Mouse (Mus musculus): ENCODE results near the gene Gigyf1.
A peak's percentile ranks its signal among the peaks of the same experiment; 100 is the strongest.

The Gigyf1 gene

GRCm38 (mm10) chr5:137518436-137518835 is at the start of gene Gigyf1:
Gene Gigyf1, plus strand, starts transcription at chr5:137518548.
- DNase-seq (ENCODE audit: low read depth, low spot score): no peak

DNA sequence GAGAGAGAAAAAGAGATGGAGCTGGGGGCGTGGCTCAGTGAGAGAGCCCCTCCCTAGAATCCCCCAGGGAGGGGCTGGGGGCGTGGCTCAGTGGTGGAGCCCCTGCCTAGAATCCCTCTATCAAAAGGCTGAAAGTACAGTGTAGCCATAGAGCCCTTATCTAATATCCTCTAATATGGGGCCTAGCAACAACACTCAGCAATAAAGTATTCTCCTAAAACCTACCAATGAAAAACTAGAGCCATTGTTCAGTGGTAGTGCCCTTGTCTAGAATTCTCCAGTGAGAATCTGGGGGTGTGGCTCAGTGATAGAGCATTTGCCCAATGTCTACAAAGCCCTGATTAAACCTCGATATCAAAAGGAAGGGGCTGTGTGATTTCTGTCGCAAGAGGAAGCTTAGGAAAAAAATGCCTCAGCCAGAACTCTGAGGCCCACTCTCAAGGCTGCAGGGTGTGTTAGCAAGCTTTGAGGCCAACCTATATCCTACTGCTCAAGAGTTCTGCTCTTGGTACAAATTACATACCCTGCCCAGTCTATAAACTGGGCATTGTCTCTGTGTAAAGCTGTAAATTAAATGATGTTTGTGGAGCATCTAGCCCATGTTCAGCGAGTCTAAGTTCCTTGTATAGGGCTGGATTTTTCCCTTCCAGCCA is 46.0 kb upstream of the Gigyf1 start:
- DNase-seq (ENCODE audit: low read depth, low spot score): no peak

- DNase-seq (ENCODE audit: low read depth, low spot score): no peak
These were observed 44.0 kb upstream of the Gigyf1 start for GRCm38 (mm10) chr5:137474351-137474750.

GRCm38 (mm10) chr5:137476964-137477363 is 41.4 kb upstream of the Gigyf1 start, which contains the start of gene Zan:
Gene Zan, minus strand, starts transcription at chr5:137477064.
- no peak for DNase-seq (ENCODE audit: low read depth, low spot score)

GRCm38 (mm10) chr5:137481138-137481537 is 37.2 kb upstream of the Gigyf1 start:
- peak; percentile 69 for DNase-seq (ENCODE audit: low read depth, low spot score)

GRCm38 (mm10) chr5:137481897-137482296 is 36.5 kb upstream of the Gigyf1 start:
- no peak for DNase-seq (ENCODE audit: low read depth, low spot score)

- DNase-seq (ENCODE audit: low read depth, low spot score): no peak
These were observed 33.1 kb upstream of the Gigyf1 start for GRCm38 (mm10) chr5:137485071-137485850.

DNA sequence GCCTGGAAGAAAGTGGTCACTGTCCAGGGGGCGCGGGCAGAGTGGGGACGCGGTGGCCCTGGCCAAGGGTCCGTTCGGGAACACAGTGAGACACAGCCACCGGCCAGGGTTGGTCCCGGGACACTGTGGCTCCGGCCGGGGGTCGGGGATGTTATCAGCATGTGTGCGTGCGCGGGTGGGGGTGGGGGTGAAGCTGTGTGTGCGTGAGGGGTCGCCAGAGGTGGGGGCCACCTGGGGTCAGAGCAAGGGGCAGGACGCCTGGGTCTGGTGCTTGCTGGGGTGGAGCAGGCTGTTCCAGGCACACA is 32.5 kb upstream of the Gigyf1 start:
- no peak for DNase-seq (ENCODE audit: low read depth, low spot score)

GRCm38 (mm10) chr5:137487616-137488015 is 30.7 kb upstream of the Gigyf1 start:
- no peak for DNase-seq (ENCODE audit: low read depth, low spot score)

GRCm38 (mm10) chr5:137491559-137491958 is 26.8 kb upstream of the Gigyf1 start:
- DNase-seq (ENCODE audit: low read depth, low spot score): no peak

- no peak for DNase-seq (ENCODE audit: low read depth, low spot score)
These were observed 24.5 kb upstream of the Gigyf1 start for GRCm38 (mm10) chr5:137493831-137494230.

DNA sequence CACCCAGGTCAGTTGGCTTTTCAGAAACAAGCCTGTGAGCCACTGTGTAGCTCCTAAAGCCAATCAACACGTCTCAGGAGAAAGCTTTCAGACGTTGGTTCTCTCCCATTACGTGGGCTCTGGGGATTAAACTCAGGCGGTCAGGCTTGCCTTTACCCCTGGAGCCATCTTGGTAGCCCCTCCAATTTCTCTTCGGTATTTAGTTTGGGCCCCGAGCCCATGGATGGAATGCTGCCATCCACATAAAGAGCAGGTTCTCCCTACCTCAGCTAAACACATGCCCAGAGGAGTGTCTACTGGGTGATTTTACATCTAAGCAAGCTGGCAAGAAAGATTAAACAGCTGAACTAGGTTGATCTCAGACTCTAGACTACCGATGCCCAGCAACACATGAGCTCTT is 18.2 kb upstream of the Gigyf1 start:
- DNase-seq (ENCODE audit: low read depth, low spot score): no peak

GRCm38 (mm10) chr5:137501709-137502666 is 16.4 kb upstream of the Gigyf1 start, which contains the start of gene Pop7:
Gene Pop7, minus strand, starts transcription at chr5:137502518.
- DNase-seq (ENCODE audit: low read depth, low spot score): peak; percentile 100

GRCm38 (mm10) chr5:137502667-137503110 is 15.7 kb upstream of the Gigyf1 start:
- DNase-seq (ENCODE audit: low read depth, low spot score): peak; percentile 71

- DNase-seq (ENCODE audit: low read depth, low spot score): no peak
These were observed 14.3 kb upstream of the Gigyf1 start for GRCm38 (mm10) chr5:137504041-137504440.

DNA sequence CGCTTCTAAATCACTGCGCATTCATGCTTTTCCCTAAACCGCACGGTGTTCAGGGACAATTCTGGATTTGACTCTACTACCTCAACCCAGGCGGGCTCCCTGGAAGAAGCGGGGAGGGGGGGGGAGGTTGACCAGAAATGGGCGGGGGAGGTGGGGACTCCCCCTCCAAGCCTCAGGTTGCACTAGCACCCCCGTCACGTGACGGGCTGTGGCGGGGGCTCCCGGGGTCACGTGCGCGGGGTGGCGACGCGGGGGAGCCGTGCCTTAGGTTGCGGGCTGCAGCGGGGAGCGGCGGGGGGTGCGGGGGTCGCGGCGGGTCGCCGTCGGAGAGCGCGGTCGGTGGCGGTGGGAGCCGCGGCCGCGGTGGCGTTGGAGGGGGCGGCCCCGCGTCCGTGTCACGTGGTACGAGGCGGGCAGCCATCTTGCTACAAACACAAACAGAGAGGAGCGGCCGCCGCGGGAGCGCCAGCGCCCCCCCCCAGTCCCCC is 8.3 kb upstream of the Gigyf1 start:
- DNase-seq (ENCODE audit: low read depth, low spot score): peak; percentile 54

GRCm38 (mm10) chr5:137510573-137511390 is 7.6 kb upstream of the Gigyf1 start:
- no peak for DNase-seq (ENCODE audit: low read depth, low spot score)

GRCm38 (mm10) chr5:137511706-137512105 is 6.6 kb upstream of the Gigyf1 start:
- no peak for DNase-seq (ENCODE audit: low read depth, low spot score)

GRCm38 (mm10) chr5:137512847-137513794 is 5.2 kb upstream of the Gigyf1 start:
- no peak for DNase-seq (ENCODE audit: low read depth, low spot score)
